Mouse (Mus musculus) cerebral cortex, adult 2 months (tissue): ENCODE results near the gene Nr1h2.

Experiments used
- WGBS: fragments of 180-500 bp; shearing (Covaris S2); methylation state at CpG from one replicate; pipeline ENCODE4 v1.1.7; 2018; 5-methylcytosine and 5-hydroxymethylcytosine counted together

The Nr1h2 gene

DNA sequence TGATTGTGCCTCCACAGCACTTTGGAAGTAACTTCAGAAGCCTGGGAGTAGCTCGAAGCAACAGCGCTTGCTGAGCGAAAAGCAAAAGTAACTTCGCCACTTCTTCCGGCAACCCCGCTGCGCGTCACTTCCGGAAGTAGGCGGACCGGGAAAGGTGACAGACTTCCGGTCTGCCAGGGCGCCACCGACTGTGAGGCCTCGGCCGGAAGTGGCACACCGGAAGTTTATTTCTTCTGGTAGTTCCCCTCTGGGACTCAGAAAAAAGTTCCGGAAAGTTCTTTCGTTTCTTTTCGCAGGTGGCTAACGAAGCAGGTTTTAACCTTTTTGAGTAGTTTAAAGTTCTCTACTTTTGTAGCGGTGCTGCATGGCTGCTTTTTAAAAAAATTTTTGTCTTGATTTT is at the start of gene Nr1h2:
TSS of gene Nr1h2 (minus strand) at position 126 of the 400 bp plus-strand sequence.
- WGBS: under 1% methylated on average over 22 of the region's 22 CpGs

DNA sequence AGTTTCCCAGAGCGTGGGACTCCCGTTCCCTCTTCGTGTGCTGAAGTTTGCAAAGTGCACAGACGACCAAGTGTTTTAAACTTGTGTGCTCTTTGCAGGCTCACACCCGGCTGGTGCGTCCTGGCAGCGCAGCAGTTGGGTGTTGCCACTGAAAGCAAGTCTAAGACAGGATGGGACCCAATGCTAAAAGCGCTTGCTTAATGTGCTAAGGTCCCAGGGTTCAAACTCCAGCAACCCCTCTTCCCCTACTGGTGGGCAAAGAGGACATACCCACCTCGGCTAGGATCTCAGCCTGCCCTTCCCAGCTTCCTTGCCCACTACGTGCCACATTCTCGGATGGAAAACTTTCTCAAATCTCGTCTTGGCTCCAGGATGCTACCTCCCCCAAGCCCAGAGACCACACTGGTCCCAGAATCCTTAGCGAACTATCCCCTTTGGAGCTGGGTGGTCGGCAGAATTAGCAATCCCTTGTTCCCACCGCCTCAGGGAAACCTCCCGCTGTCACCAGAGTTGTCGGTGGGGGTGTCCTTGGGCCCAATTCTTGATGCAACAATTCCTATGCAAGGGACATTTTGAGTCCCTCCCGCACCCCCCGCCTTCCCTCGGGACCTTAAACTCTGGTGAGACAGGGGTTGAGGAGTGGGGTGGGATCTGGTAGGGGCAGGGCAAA is 49.6 kb upstream of the Nr1h2 start:
- WGBS: 7% methylated on average over 20 of the region's 20 CpGs

DNA sequence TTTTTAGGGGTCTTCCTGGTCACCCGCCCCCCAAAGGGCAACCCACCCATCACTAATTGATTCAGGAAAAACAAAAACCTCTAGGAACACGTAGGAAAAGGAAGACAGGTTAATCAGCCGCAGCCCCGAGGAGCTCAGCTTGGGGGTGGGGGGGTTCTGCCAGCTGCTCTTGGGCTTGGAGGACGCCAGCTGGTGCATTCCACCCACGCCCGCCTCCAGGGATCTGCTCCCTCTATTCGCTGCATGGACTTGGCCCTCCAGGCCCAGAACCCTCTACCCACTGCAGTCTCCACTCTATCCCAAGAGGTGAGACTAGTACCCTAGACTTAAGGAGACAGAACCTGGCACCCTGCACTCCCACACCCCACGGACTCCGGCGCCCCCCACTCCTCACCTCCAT is 48.7 kb upstream of the Nr1h2 start:
- WGBS: 11% methylated on average over 11 of the region's 11 CpGs

DNA sequence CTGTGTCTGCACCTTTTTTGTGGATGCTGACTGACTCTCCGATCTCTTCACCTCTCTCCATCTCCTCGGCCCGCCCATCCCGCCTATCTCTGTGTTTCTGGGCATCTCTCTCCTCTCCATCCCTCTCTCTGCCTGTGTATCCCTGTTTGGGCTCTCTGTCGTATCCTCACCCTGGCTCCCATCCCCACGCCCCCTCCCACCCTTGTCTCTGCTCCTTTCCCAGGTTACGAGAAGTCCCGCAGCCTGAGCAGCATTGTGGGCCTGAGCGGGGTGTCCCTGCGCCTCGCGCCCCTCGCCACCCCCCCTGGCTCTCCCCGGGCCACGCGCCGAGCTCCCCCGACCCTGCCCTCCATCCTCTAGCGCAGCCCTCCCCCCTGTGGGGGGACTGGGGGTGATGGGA is 47.9 kb upstream of the Nr1h2 start:
- 40% methylated on average over 19 of the region's 19 CpGs for WGBS

DNA sequence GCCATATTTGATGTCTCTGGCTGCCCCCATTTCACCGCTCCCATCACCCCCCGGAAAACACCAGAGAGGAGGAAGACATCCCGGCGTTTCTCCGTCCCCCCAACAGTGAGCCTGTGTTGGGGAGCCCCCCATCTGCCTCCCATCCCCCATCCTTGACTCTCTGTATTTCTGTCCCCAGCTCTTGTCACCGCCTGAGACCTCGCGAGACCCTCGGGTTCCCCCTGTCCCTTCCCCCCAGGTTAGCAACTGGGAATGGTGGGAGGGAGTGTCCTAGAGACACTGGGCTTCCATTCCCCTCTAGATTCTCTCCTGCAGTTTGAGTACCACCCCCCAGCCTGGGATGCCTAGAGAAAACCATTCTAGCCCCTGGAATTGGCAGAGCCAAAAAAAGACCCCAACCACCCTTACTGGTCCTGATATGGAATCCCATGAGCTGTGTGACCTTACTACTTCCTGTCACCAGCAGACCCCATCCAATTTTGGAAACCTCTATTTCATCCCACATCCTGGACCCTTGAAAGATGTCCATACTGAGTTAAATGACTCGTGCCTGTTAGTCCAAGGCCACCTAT is 47.0 kb upstream of the Nr1h2 start:
- 84% methylated on average over 10 of the region's 10 CpGs for WGBS

DNA sequence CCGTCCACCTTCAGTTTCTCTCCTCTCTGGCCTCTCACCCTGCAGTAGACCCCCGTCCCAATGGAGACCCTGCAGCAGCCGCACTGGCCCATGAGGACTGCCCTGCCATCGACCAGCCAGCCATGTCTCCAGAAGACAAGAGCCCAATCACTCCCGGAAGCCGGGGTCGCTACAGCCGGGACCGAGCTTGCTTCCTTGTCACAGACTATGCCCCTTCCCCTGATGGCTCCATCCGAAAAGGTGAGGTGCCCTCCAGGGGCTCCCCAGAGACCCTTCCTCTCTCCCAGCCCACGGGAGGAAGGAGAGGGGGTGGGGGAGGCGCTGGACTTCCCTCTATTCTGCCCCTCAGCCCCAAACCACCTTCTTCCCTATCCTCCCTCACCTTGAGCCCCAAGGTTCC is 44.6 kb upstream of the Nr1h2 start:
- WGBS: 84% methylated on average over 12 of the region's 12 CpGs

DNA sequence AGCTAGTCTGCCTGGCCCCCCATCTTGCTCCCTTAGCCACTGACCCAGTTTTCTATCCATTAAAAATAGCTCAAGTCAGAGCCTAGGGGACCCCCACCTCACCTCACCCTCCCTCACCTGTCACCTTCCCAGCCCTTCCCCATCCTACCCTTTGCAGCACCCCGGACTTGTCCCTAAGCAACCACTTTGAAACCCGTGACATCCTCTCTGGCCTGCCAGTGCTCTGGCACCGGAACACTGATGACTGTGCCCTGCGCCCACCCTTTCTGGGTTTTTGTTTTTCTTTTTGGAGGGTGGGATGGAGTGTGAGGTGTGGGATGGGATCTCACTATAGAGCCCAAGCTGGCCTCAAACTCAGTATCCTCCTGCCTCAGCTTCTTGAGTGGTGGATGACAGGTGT is 43.9 kb upstream of the Nr1h2 start:
- 84% methylated on average over 4 of the region's 4 CpGs for WGBS

DNA sequence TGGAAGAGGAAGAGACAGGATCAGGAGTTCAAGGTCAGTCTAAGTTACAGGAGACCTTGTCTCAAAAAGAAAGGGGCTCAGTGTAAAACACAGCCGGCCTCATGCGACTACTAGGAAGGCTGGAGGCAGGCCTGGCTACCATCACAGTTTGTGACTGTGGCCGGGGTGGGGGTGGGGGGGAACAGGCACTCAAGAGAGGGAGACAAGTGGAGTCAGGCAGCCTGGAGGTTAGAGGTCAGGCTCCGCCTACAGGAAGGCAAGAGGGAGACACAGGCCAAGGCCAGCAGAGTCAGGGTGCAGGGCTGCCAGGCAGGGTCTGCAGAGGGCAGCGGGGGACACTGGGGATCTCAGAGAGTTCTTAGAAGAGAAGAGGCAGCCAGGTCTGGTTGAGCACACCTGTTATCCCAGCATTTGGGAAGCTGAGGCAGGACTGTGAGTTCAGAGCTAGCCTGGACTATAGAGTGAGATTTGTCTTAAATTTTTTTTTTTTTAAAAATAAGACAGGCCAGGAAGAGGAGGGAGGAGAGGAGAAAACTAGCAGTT is 43.3 kb upstream of the Nr1h2 start:
- WGBS: 82% methylated on average over 5 of the region's 5 CpGs

DNA sequence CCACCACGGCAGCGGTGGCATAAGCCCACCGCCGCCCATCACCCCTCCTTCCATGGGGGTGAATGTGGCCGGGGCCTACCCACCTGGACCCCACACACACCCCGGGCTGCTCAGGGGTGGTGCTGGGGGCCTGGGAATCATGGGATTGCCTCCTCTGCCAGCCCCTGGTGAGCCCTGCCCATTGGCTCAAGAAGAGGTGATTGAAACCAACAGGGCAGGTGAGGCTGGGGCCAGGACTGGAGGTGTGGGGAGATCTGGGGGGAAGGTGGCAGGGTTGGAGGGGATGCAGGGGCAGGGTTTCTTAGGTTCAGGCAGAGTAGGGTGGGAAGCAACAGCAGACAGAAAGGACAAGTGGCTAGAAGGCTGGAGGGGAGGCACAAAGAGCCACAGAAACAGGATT is 42.3 kb upstream of the Nr1h2 start:
- WGBS: 94% methylated on average over 6 of the region's 6 CpGs

DNA sequence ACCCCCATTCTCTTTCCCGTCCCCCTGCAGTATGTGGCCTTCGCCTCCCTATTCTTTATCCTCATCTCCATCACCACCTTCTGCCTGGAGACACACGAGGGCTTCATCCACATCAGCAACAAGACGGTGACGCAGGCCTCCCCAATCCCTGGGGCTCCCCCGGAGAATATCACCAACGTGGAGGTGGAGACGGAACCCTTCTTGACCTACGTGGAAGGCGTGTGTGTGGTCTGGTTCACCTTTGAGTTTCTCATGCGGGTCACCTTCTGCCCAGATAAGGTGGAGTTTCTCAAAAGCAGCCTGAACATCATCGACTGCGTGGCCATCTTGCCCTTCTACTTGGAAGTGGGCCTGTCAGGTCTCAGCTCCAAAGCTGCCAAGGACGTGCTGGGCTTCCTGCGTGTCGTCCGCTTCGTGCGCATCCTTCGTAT is 41.4 kb upstream of the Nr1h2 start:
- WGBS: 93% methylated on average over 20 of the region's 20 CpGs

DNA sequence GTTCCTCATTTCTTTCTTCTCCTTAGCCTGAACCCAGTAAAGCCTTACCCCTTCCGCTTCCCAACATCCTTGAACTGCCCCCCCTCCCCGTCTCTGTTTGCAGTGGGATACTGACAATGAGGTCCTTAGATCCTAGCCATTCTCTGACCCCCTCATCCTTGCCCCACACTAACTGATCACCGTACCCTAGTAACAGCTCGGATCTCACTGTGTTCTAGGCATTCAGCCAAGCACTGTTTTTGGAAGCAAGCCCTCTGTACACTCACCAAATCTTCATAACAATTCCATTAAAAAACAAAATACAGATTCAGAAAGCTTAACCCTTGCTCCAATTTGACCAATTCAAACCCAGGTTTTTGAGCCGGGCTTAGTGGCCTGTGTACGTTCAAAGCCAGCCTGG is 40.5 kb upstream of the Nr1h2 start:
- WGBS: 22% methylated on average over 6 of the region's 6 CpGs

DNA sequence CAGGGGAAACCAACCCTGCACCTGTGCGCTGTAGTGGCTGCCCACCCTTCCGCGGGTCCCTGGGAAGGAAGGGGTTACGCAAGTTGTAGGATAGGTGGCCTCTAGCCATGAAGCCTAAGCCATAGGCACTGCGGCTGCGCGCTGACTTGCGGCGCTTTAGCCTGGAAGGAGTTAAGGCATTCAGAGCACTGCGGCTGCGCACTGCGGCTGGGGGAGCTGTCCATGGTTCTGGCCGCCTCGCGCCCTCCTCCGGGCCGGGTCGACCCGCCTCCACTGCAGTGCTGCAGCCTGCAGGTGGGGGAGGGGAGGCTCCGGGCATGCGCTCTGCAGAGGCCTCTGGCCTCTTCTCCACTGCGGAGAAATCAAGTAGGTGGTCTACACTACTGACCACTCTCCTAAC is 40.0 kb upstream of the Nr1h2 start:
- 2% methylated on average over 22 of the region's 22 CpGs for WGBS

DNA sequence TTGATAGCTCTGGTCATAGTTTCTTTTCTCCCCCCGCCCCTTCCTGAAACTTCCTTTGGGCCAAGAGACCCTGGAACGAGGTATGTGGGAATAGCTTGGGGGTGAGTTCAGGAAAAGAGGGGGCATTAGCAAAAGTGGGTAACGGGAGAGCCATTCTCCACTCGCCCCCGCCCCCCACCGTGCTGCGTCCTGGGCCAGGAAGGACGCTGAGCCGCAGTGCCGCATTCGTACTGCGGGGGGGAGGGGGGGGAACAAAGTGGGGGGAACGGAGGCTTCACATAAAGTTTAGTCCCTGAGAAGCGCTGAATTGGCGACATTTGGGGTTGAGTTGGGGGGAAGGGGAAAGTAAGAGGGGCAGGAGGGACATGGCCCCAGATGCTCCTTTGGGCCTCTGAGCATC is 39.3 kb upstream of the Nr1h2 start:
- 3% methylated on average over 15 of the region's 15 CpGs for WGBS

DNA sequence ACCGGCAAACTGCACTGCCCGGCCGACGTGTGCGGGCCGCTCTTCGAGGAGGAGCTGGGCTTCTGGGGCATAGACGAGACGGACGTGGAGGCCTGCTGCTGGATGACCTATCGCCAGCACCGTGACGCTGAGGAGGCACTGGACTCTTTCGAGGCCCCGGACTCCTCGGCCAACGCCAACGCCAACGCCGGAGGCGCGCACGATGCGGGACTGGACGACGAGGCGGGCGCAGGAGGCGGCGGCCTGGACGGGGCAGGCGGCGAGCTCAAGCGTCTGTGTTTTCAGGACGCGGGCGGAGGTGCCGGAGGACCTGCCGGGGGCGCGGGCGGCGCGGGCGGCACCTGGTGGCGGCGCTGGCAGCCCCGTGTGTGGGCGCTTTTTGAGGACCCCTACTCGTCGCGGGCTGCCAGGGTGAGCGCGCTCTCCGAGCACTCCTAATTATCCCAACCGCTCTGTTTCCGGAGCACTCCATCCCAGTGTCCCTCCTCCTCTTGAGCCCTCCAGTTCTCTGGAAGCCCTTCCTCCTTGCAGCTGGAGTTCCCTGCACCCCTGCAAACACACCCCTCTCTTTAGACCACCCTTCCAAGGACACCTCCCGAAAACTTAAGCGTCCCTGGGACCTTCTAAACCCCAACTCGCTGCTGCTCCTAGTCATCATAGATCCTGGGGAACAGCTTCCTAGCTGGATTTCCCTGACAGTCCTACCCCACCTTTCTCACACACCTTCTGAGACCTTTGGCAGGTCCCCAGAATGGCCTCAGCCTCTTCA is 37.8 kb upstream of the Nr1h2 start:
- WGBS: 1% methylated on average over 59 of the region's 60 CpGs

DNA sequence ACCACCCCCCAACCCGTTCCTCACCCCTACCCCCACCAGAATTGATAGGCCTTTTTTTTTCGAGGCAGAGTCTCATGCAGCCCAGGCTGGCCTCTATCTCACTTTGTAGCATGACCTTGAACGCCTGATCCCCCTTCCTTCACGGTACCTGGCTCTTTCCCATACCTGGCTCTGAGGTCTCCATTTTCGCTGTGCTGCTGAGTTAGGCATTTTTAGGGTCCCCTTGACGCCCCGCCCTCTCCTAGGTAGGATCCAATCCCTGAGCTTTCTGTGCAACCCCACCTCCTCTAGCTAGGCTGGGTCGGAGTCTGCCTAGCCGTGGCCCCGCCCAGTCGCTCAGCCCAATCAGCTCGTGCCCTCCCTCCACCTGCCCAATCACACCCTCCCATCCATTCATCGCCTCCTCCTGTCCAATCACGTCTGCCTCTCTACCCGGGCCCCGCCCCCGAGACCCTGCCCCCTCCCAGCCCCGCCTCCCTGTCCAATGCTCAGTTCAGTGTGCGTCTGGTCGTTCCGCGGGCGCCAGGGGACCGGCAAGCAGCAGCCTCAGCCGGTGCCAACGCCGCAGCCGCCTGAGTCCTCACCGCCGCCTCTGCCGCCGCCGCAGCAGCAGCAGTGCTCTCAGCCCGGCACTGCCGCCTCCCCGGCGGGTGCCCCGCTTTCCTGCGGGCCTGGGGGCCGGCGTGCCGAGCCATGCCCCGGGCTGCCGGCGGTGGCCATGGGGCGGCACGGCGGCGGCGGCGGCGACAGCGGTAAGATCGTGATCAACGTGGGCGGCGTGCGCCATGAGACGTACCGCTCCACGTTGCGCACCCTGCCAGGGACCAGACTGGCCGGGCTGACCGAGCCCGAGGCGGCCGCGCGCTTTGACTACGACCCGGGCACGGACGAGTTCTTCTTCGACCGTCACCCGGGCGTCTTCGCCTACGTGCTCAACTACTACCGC is 36.9 kb upstream of the Nr1h2 start, which contains the start of gene Kcnc3:
TSS of gene Kcnc3 (plus strand) at position 263 of the 946 bp plus-strand sequence.
- WGBS: under 1% methylated on average over 79 of the region's 80 CpGs

DNA sequence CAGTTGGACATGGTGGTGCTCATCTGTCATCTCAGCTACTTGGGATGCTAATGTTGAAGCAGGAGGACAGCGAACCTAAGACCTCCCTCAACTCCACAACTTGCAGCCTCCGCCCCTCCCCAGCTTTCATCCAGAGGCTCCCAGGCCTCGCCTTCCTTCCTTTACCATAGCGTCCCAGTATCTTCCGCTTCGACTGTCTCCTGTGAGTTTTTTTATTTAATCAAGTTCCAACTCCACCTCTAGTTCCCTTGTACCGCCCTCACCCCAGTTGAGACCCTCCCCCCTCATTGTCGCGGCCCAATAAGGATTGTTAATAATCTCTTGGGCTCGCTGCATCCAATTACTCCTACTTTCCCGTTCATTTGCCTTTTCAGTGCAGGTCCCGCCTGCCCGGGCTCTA is 36.2 kb upstream of the Nr1h2 start:
- 5% methylated on average over 13 of the region's 13 CpGs for WGBS

DNA sequence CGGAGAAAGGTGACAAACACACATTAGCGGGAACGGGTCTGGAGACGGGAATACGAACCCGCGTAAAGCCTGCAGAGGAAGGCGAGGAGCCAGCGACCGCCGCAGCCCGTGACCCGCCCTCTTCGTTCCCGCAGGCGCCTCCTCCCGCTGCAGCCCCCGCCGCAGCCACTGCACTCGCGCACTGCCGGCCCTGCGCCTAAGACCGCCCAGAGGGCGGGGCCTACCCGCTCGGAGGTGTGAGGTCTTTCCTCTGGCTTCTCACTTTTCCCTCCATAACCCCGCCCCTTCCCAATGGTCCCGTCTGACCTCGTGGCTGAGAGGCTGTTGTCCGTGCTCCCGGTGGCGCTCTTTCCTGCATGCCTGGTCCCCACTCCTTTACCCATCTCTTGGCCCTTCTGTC is 35.4 kb upstream of the Nr1h2 start:
- WGBS: 1% methylated on average over 33 of the region's 33 CpGs

DNA sequence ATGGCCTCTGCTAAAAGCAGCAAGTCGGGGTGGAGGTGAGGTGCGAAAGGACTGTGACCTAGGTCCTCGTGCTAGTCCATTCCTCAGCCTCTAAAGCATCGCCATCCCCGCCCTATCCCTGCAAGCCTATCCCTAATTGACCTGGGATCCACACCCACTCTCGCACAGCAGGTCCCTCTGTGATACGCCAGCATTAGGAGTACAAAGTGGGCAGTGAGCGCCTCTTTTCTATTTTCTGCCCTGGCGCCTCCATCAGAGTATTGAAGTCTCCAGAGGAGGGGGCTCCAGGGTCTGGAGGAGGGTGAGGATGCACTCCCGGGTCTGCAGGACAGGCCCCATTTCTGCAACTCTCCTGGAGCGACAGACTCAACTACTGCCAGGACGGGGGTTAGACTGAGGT is 34.6 kb upstream of the Nr1h2 start:
- WGBS: 12% methylated on average over 12 of the region's 12 CpGs

DNA sequence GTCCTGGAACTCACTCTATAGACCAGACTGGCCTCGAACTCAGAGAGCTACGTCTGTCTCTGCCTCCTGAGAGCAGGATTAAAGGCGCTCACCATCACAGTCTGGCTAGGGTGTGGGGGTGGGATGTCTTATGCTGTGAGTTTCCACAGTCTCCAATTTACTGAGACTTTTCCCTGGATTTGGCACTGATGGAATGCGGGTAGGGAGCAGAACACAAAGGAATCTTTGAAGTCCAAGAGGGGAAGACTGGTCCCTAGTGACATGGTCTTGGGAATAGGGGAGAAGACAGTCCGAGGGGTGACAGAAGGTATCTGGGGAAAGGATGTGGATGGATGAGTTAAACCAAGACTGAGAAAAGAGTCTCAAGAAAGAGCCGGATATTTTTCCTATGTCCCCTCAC is 33.9 kb upstream of the Nr1h2 start:
- 24% methylated on average over 6 of the region's 6 CpGs for WGBS

DNA sequence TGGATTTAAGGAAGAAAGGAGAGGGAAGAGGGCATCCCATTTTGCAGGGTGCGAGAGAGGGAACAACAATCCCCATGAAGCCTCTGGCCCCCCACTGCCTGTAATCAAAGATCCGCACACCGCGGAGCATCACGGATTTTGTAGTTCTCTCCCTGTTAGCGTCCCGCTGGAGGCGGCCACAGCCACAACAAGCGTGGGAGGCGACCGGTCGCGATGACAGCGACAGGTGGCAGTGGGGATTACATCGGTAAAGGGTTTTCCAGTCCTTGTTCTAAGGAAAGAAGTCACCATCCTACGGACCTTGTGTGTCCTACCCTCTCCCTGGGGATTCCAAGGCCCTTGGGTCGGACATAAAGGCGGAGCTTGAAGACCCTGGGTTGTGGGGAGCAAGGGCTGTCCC is 33.2 kb upstream of the Nr1h2 start:
- 1% methylated on average over 18 of the region's 18 CpGs for WGBS

DNA sequence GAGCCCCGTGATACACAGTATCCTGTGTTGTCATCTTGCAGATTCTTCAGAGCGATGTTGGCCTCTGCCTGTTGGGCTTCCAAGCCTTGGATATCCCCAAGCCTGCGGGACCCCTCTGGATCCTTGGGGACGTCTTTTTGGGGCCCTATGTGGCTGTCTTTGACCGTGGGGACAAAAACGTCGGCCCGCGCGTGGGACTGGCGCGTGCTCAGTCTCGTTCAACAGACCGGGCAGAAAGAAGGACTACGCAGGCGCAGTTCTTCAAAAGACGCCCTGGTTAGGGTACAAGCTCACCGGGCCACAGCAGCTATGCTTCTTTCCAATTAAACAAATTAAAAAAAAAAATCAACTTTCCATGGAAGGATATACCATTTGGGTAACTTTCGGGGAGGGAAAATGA is 32.8 kb upstream of the Nr1h2 start:
- WGBS: 11% methylated on average over 19 of the region's 19 CpGs

DNA sequence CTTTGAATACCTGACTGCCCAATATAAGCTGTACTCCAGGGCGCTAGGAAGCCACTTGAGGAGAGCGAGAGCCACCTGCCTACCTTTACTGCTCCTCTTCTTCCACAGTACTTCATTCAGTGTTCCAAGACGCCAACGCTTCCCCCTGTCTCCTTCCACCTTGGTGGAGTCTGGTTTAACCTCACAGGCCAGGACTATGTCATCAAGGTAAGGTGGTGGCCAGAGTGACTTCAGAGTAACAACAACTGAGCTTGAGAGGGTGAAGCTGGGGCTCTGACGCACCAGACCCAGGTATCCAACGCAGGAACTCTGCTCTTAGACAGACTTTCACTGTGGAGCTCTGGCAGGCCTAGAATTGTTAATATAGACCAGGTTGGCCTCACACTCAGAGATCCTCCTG is 31.9 kb upstream of the Nr1h2 start:
- WGBS: 95% methylated on average over 6 of the region's 6 CpGs
